Mouse (Mus musculus): ENCODE data around the gene E2f6.

E2f6 gene

GRCm38 (mm10) chr12:16810525-16811431 lies at the start of gene E2f6:
E2f6 (plus strand) TSS chr12:16810963.
- peak; percentile 10 to 59 for DNase-seq (ENCODE audit: low read depth in 1 of 2, low spot score in 2 of 2)

DNA sequence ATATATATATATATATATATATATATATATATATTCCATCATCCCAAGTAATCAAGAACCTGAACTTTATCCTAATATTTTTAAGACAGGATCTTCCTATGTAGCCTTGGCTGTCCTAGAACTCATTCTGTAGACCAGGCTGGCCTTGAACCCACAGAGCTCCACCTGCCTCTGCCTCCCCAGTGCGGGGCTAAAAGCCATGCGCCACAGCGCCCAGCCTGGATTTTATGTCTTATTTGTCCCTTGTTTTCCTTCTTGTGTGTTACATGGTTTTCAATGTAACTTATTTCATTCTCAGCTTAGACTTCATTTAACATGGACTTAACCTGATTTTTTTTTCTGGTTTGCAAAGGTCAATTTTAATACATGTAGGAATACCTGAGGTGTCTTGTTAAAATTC lies 49.3 kb upstream of the E2f6 start:
- DNase-seq (ENCODE audit: low read depth in 1 of 2, low spot score in 2 of 2), result no peak

GRCm38 (mm10) chr12:16763649-16764422 lies 46.9 kb upstream of the E2f6 start:
- DNase-seq (ENCODE audit: low read depth in 1 of 2, low spot score in 2 of 2), result no peak

DNA sequence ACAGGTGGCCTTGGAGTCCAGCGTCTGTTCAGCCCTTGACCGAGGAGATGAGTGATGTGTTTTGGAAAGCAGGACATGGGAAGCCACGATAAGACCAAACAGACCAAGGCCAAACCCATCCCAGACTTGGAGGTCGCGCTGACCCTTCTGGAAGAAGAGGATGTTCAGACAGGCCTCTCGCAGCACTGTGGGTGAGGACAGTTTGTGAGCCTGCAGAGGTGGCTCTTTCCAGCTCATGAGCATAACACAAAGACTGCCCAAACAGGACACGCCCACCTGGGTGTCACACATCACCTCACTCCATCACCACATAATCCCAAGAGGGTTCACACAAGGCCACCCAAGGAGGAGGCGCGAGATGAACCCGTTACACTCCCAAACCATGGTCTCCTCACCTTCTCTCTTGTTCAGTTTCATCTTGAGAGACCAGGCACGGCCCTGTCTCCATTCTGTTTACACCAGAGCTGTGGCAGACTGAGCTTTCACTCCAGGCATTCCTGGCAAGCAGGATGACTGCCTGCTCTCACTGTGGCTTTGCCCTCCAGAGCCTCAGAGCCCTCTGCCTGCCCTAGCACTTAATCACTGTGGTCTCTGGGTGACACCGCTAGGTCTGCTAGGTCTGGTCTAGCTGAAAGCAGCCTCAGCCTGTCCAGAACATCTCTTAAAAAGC lies 45.9 kb upstream of the E2f6 start:
- DNase-seq (ENCODE audit: low read depth in 1 of 2, low spot score in 2 of 2), result no peak

DNA sequence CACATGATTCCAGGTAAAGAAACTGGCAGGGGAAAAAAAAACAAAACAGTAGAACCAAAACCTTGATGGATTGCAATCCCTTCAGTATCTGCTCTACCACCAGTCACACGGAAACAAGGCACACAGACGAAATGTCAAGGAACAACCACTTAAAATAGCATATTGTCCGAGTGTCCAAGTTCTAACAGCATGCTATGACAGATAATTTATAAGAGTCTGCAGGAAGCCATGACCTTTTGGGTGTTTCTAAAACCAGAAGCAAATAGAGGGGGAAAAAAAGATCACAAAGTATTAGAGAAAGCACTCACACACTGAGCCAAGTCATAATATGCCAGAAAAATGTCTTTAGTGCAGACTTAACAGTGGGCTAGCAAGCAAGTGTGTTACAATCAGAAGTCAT lies 42.5 kb upstream of the E2f6 start:
- DNase-seq (ENCODE audit: low read depth in 1 of 2, low spot score in 2 of 2), result no peak

GRCm38 (mm10) chr12:16768711-16769110 lies 42.1 kb upstream of the E2f6 start:
- no peak for DNase-seq (ENCODE audit: low read depth in 1 of 2, low spot score in 2 of 2)

- DNase-seq (ENCODE audit: low read depth in 1 of 2, low spot score in 2 of 2), result no peak
These were observed 41.1 kb upstream of the E2f6 start for GRCm38 (mm10) chr12:16769601-16770165.

- DNase-seq (ENCODE audit: low read depth in 1 of 2, low spot score in 2 of 2), result no peak
These were observed 36.2 kb upstream of the E2f6 start for GRCm38 (mm10) chr12:16774605-16775004.

DNA sequence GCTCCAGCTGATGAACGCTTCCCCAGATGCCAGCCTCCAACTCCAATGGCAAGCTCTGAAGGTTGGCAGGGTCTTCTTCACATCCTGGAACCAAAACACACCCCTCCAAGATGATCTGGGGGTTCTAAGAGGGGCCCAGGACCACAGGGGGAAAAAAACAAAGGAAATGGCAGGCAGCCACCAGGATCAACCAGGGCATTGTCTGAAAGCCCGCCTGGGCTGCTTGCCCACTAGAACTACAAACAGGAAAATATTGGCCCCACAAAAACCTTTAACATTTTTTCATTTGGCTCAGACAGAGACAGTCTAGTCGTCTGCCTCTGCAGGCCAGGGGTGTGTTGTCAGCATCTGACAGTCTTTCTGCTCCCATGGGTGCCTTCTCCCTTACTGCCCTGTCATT lies 35.4 kb upstream of the E2f6 start:
- no peak for DNase-seq (ENCODE audit: low read depth in 1 of 2, low spot score in 2 of 2)

DNA sequence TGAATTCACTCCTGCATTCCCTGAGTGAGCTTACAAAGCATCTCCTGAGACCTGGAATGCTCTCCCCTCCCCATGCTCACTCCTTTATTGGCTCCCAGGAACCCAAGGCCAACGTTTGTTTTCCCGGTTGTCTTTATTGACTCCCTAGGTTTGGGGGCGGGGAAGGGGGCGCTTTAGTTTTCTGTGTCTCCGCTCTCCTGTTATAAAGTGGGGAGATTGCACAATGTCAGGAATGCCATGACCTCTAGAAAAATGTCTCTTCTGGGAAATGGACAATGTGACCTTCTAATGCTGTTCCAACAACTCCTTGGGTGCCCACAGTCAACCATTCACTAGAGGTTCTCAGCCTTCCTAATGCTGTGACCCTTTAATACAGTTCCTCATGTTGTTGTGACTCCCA lies 32.2 kb upstream of the E2f6 start:
- DNase-seq (ENCODE audit: low read depth in 1 of 2, low spot score in 2 of 2), result no peak

DNA sequence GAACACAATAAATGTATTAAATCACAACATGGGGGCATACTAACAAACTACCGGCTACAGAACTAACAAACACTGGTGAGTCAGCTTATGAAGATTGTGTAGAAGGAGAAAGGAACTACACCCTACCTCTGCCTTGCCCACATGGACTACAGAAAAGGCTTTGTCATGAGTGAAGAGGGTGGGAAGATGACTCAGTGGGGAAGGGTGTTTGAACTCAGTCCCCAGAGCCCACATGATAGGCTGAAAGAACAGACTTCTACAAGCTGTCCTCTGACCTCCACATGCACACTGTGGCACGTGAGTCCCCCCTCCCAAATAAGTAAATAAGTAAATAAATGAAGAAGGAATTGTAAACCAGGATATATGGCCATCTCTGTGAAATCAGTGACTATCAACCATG lies 31.6 kb upstream of the E2f6 start:
- DNase-seq (ENCODE audit: low read depth in 1 of 2, low spot score in 2 of 2), result no peak

DNA sequence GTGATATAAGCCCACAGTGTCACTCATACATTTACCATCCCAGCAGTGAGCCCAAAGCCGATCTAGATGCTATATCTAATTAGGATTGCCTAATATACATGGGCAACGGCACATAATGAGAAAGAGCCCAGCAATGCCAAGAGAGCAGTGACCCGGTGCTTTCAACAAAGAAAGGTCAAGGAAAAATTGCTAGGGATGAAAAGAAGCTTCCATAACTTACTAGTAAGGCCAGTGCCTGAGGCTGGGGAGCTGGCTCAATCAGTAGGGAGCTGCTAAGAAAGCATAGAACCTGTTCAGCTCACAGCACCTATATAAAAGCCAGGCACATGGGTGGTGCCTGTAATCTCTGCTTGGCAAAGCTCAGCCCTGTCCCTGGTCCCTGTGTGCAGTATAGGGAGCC lies 30.4 kb upstream of the E2f6 start:
- DNase-seq (ENCODE audit: low read depth in 1 of 2, low spot score in 2 of 2), result no peak

GRCm38 (mm10) chr12:16781034-16781746 lies 29.6 kb upstream of the E2f6 start:
- no peak for DNase-seq (ENCODE audit: low read depth in 1 of 2, low spot score in 2 of 2)

GRCm38 (mm10) chr12:16788600-16788999 lies 22.2 kb upstream of the E2f6 start:
- DNase-seq (ENCODE audit: low read depth in 1 of 2, low spot score in 2 of 2), result no peak

- DNase-seq (ENCODE audit: low read depth in 1 of 2, low spot score in 2 of 2), result no peak
These were observed 21.6 kb upstream of the E2f6 start for GRCm38 (mm10) chr12:16789199-16789598.

- DNase-seq (ENCODE audit: low read depth in 1 of 2, low spot score in 2 of 2), result no peak
These were observed 21.0 kb upstream of the E2f6 start for GRCm38 (mm10) chr12:16789756-16790155.

GRCm38 (mm10) chr12:16790456-16790855 lies 20.3 kb upstream of the E2f6 start:
- DNase-seq (ENCODE audit: low read depth in 1 of 2, low spot score in 2 of 2), result no peak

- no peak for DNase-seq (ENCODE audit: low read depth in 1 of 2, low spot score in 2 of 2)
These were observed 17.4 kb upstream of the E2f6 start for GRCm38 (mm10) chr12:16793371-16793770.

DNA sequence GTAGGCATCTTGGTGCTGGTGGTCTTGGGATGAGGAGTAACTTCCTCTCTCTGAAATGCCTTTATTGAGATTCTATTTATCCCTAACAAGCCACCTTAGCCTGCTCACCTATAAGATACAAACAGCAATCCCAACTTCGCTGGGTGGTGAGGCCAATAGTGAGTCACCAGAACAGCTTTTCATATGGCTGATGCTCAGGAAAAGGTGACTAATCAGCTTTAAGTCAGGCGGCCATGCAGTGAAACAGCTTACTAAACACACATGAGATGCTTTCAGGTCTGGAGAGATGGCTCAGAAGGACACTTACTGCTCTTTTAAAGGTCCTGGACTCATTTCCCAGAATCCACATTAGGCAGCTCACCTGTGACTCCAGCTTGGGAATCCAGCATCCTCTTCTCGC lies 15.0 kb upstream of the E2f6 start:
- no peak for DNase-seq (ENCODE audit: low read depth in 1 of 2, low spot score in 2 of 2)

GRCm38 (mm10) chr12:16798894-16799293 lies 11.9 kb upstream of the E2f6 start:
- DNase-seq (ENCODE audit: low read depth in 1 of 2, low spot score in 2 of 2), result no peak

DNA sequence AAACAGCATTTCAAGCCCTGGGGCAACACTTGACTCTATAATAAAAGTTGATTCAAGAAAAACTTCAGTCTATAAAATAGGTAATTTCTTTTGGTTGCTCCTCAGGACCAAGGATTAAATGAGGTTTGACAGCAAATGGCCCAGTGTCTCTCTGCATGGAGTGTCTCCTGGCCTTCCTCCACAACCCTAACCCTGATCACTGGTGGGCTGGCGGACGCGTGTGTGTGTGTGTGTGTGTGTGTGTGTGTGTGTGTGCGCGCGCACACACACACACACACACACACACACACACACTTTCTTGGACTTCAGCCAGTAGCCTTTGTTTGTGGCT lies 10.9 kb upstream of the E2f6 start:
- DNase-seq (ENCODE audit: low read depth in 1 of 2, low spot score in 2 of 2), result no peak
